Mouse (Mus musculus) hindbrain, embryonic 11.5 days (tissue): ENCODE measurements around the gene H2al2c. TPM values are rescaled to one million over a fixed set of nuclear protein-coding genes. Genes with fewer than 3 reads are reported as not detected.
"Not testable (repeated sequence)": the region's sequence is repeated elsewhere in the genome, so short reads cannot be mapped to it uniquely, and the experiment has no call there.

Experiments used
- ATAC-seq: fragments of 200-750 bp; cut with Nextera tagmentation; 2 replicates; pipeline ENCODE4 v1.8.0; 2017; ENCODE audit warnings: mild to moderate bottlenecking, moderate TSS enrichment, moderate library complexity; ENCODE audit not compliant: low FRiP score
- DNase-seq: peaks from one replicate; pipeline ENCODE4 v3.0.0-alpha.2; 2015; ENCODE audit warnings: low spot score
- H3K27ac ChIP-seq: fragments of 300-500 bp; sonication (generic); 2 replicates; pipeline ENCODE4 v1.5.1; 2014; ENCODE audit warnings: mild to moderate bottlenecking, low read depth, low read length
- H3K27me3 ChIP-seq: fragments of 300-500 bp; sonication (generic); 2 replicates; pipeline ENCODE4 v1.6.1; 2014; ENCODE audit warnings: mild to moderate bottlenecking, low read length, moderate library complexity, mixed read lengths; ENCODE audit not compliant: control insufficient read depth, insufficient read depth
- H3K36me3 ChIP-seq: fragments of 300-500 bp; sonication (generic); 2 replicates; pipeline ENCODE4 v1.6.1; 2014; ENCODE audit warnings: mild to moderate bottlenecking, low read length, moderate library complexity, mixed read lengths; ENCODE audit not compliant: control insufficient read depth, insufficient read depth
- H3K4me1 ChIP-seq: fragments of 300-500 bp; sonication (generic); replicated peaks from 2 replicates; pipeline ENCODE4 v1.6.1; 2014; ENCODE audit warnings: low read length, mixed read lengths; ENCODE audit not compliant: control insufficient read depth, insufficient read depth
- H3K4me2 ChIP-seq: fragments of 300-500 bp; sonication (generic); replicated peaks from 2 replicates; pipeline ENCODE4 v1.6.1; 2014; ENCODE audit warnings: mild to moderate bottlenecking, low read depth, low read length
- H3K4me3 ChIP-seq: fragments of 300-500 bp; sonication (generic); 2 replicates; pipeline ENCODE4 v1.5.1; 2014; ENCODE audit warnings: low read depth, low read length
- H3K9ac ChIP-seq: fragments of 300-500 bp; sonication (generic); 2 replicates; pipeline ENCODE4 v1.6.1; 2014; ENCODE audit warnings: low read depth, low read length
- H3K9me3 ChIP-seq: fragments of 300-500 bp; sonication (generic); 2 replicates; pipeline ENCODE4 v1.6.1; 2016; ENCODE audit warnings: low read length; ENCODE audit not compliant: control insufficient read depth
- WGBS: fragments of 180-500 bp; shearing (Covaris S2); extraction: QIAGEN DNeasy Blood & Tissue Kit; methylation state at CpG from one replicate; pipeline ENCODE4 v1.1.7; 2014; 5-methylcytosine and 5-hydroxymethylcytosine counted together
- polyA plus RNA-seq: library from polyadenylated mRNA; unstranded; fragments of >200 nt; fragmentation: Nextera tagmentation; extraction: Ambion mirVana; gene quantifications from 2 replicates; pipeline ENCODE4 v1.2.1, GENCODE M21; 2014

Gene H2al2c
- polyA plus RNA-seq: not detected in 2 replicates

DNA sequence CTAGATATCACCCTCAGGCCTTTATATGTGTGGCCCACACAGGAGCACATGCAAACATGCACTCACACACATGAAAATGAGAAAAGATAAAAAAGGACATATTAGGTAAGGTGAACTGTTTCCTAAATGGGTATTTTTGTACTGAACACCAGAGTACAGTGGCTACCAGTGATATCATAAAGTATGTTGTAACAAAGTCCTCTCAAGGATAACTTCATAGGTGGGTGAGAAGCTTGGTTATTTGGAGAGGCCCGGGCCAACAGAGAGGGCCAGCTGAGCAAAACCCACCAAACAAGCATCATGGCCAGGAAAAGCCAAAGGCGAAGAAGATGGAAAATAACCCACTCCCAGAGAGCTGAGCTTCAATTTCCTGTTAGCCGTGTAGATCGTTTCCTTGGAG lies at the start of gene H2al2c:
H2al2c (plus strand) TSS at position 301 of the 400 bp plus-strand sequence.
- ATAC-seq, H3K9me3 ChIP-seq, H3K4me3 ChIP-seq, H3K9ac ChIP-seq, H3K36me3 ChIP-seq, H3K27me3 ChIP-seq, H3K4me2 ChIP-seq, DNase-seq, H3K27ac ChIP-seq, H3K4me1 ChIP-seq: not testable (repeated sequence)
- no CpG with 5 or more reads among the region's 4 CpGs for WGBS

Other genes starting within 250 kb of the H2al2c start
- not detected in 2 replicates for gene Sry, start 64.6 kb downstream of the H2al2c start, polyA plus RNA-seq
- not detected in 2 replicates for gene H2al2b, start 121.6 kb downstream of the H2al2c start, polyA plus RNA-seq
- gene Gm4064, start 197.1 kb downstream of the H2al2c start, polyA plus RNA-seq: not detected in 2 replicates
- not detected in 2 replicates for gene Rbmy, start 231.6 kb downstream of the H2al2c start, polyA plus RNA-seq
- not detected in 2 replicates for gene Gm10256, start 231.6 kb downstream of the H2al2c start, polyA plus RNA-seq